28 mouse cellular contexts compared by ENCODE assay signal in genomic region chr1:97916971-97917234, GRCm38 (mm10).
DNase-seq lines count a peak whose midpoint lies in the region; ATAC-seq and TF ChIP-seq lines count a peak whose summit lies in the region.
"Had no signal": no experiment of that assay in that cellular context is flagged by ENCODE, and none has a peak within 500 bp of the region (broad histone marks: within the 10 kb centered on the region; RNA-seq: fewer than 3 reads in every experiment).

No protein-coding gene starts in this region.

- no peak overlapping the region for H3K4me2 ChIP-seq in hindbrain, embryonic 14.5 days (replicated peaks)
- H3K4me2 ChIP-seq in hindbrain, embryonic 16.5 days (ENCODE audit: low read length): no peak overlapping the region
- H3K4me2 ChIP-seq in hindbrain, embryonic 15.5 days: no peak overlapping the region
- H3K4me2 ChIP-seq in midbrain, postnatal 0 days (ENCODE audit: low read depth, low read length, poor library complexity, severe bottlenecking): no peak overlapping the region
- H3K4me2 ChIP-seq: embryonic facial prominence, embryonic 15.5 days; forebrain, embryonic 13.5 days; heart, embryonic 15.5 days; limb, embryonic 15.5 days; stomach, embryonic 15.5 days had no signal

- H3K9me3 ChIP-seq in hindbrain, embryonic 14.5 days (ENCODE audit: control insufficient read depth, low read length): no peaks in the 10 kb centered on the region
- no peaks in the 10 kb centered on the region for H3K9me3 ChIP-seq in hindbrain, embryonic 16.5 days (ENCODE audit: control insufficient read depth, low read length)
- H3K9me3 ChIP-seq in hindbrain, embryonic 15.5 days: no peaks in the 10 kb centered on the region
- H3K9me3 ChIP-seq in midbrain, postnatal 0 days (ENCODE audit: low read length): no peaks in the 10 kb centered on the region
- H3K9me3 ChIP-seq: embryonic facial prominence, embryonic 10.5 days; embryonic facial prominence, embryonic 15.5 days; forebrain, embryonic 13.5 days; heart, embryonic 10.5 days; heart, embryonic 15.5 days; limb, embryonic 10.5 days; limb, embryonic 15.5 days; stomach, embryonic 15.5 days had no signal

- 78% methylated on average over 2 of the region's 2 CpGs for WGBS in hindbrain, embryonic 14.5 days
- 70% methylated on average over 2 of the region's 2 CpGs for WGBS in hindbrain, embryonic 16.5 days
- 73% methylated on average over 2 of the region's 2 CpGs for WGBS in hindbrain, embryonic 15.5 days
- WGBS in midbrain, postnatal 0 days: 61% methylated on average over 2 of the region's 2 CpGs

- no peak overlapping the region for H3K4me3 ChIP-seq in hindbrain, embryonic 14.5 days (replicated peaks; ENCODE audit: low read length)
- H3K4me3 ChIP-seq in hindbrain, embryonic 16.5 days (ENCODE audit: low read length): no peak overlapping the region
- no peak overlapping the region for H3K4me3 ChIP-seq in hindbrain, embryonic 15.5 days
- no peak overlapping the region for H3K4me3 ChIP-seq in midbrain, postnatal 0 days (ENCODE audit: low read depth, low read length)
- H3K4me3 ChIP-seq: embryonic facial prominence, embryonic 10.5 days; embryonic facial prominence, embryonic 15.5 days; forebrain, embryonic 13.5 days; heart, embryonic 10.5 days; heart, embryonic 15.5 days; limb, embryonic 10.5 days; limb, embryonic 15.5 days; myocyte; stomach, embryonic 15.5 days had no signal

- no peak for DNase-seq in hindbrain, embryonic 14.5 days (ENCODE audit: low spot score)
- DNase-seq in brain, adult 2 months (ENCODE audit: low read depth, low spot score): peak; percentile 30
- DNase-seq in midbrain, postnatal 0 days (ENCODE audit: low spot score): no peak
- DNase-seq in adrenal gland, postnatal 10 days: no peak
- DNase-seq: adrenal gland, postnatal 36 days; B cell, adult 2 months; cerebellum, adult 2 months; cerebellum, postnatal 25 days; gastrocnemius, postnatal 14 days; kidney, adult 11 months; kidney, postnatal 25 days; lung, adult 2 months; lung, postnatal 10 days; right cerebral cortex, postnatal 25 days had no signal

- H3K9ac ChIP-seq in hindbrain, embryonic 14.5 days: no peak overlapping the region
- H3K9ac ChIP-seq in hindbrain, embryonic 16.5 days (ENCODE audit: low read depth, low read length): no peak overlapping the region
- no peak overlapping the region for H3K9ac ChIP-seq in hindbrain, embryonic 15.5 days
- H3K9ac ChIP-seq in midbrain, postnatal 0 days (replicated peaks; ENCODE audit: low read length, poor library complexity, severe bottlenecking): no peak overlapping the region
- H3K9ac ChIP-seq: embryonic facial prominence, embryonic 15.5 days; forebrain, embryonic 13.5 days; heart, embryonic 15.5 days; limb, embryonic 15.5 days; liver, embryonic 14.5 days; stomach, embryonic 15.5 days had no signal

- TF ChIP-seq CTCF in midbrain, postnatal 0 days (IDR thresholded peaks at IDR 0.05): 0 out of 2 replicates have a peak, but pooled peaks have one; percentile 15

- H3K27ac ChIP-seq in hindbrain, embryonic 14.5 days: peak overlapping the region; percentile 60; the same call in 1 of the 2 replicates
- no peak overlapping the region for H3K27ac ChIP-seq in hindbrain, embryonic 16.5 days (ENCODE audit: low read depth, low read length)
- 0 out of 2 replicates have a peak overlapping the region, but pooled peaks have one; percentile 12 for H3K27ac ChIP-seq in hindbrain, embryonic 15.5 days (replicated peaks)
- peak overlapping the region; percentile 63 for H3K27ac ChIP-seq in midbrain, postnatal 0 days (ENCODE audit: low read depth, low read length)
- H3K27ac ChIP-seq: embryonic facial prominence, embryonic 10.5 days; embryonic facial prominence, embryonic 15.5 days; forebrain, embryonic 13.5 days; heart, embryonic 10.5 days; heart, embryonic 15.5 days; limb, embryonic 10.5 days; limb, embryonic 15.5 days; liver, embryonic 14.5 days; macrophage; stomach, embryonic 15.5 days had no signal

- ATAC-seq in hindbrain, embryonic 14.5 days (ENCODE audit: low FRiP score): no peak
- ATAC-seq in hindbrain, embryonic 16.5 days: no peak
- ATAC-seq in hindbrain, embryonic 15.5 days (ENCODE audit: low FRiP score, low read depth): no peak
- ATAC-seq in midbrain, postnatal 0 days (ENCODE audit: low FRiP score): peak; percentile 69; the same call in 1 of the 2 replicates
- ATAC-seq: forebrain, embryonic 13.5 days; inflammation-experienced regulatory T-cells, adult 6 months had no signal

- H3K27me3 ChIP-seq in hindbrain, embryonic 14.5 days (ENCODE audit: control insufficient read depth, insufficient read depth, low read length): no peaks in the 10 kb centered on the region
- H3K27me3 ChIP-seq in hindbrain, embryonic 16.5 days (replicated peaks; ENCODE audit: control insufficient read depth, insufficient read depth, low read length): no peaks in the 10 kb centered on the region
- no peaks in the 10 kb centered on the region for H3K27me3 ChIP-seq in hindbrain, embryonic 15.5 days
- no peaks in the 10 kb centered on the region for H3K27me3 ChIP-seq in midbrain, postnatal 0 days (ENCODE audit: insufficient read depth, low read length)
- H3K27me3 ChIP-seq: embryonic facial prominence, embryonic 15.5 days; forebrain, embryonic 13.5 days; heart, embryonic 15.5 days; limb, embryonic 15.5 days; stomach, embryonic 15.5 days had no signal

- peaks cover 2% of the 10 kb centered on the region; the same call in 1 of the 2 replicates for H3K4me1 ChIP-seq in hindbrain, embryonic 14.5 days (replicated peaks; ENCODE audit: control insufficient read depth, insufficient read depth, low read length)
- no peaks in the 10 kb centered on the region for H3K4me1 ChIP-seq in hindbrain, embryonic 16.5 days (ENCODE audit: control insufficient read depth, insufficient read depth, low read depth, low read length)
- H3K4me1 ChIP-seq in hindbrain, embryonic 15.5 days (replicated peaks): peaks cover 10% of the 10 kb centered on the region; the same call in 1 of the 2 replicates
- H3K4me1 ChIP-seq in midbrain, postnatal 0 days (ENCODE audit: insufficient read depth, low read length): no peaks in the 10 kb centered on the region; the same call in 1 of the 2 replicates
- H3K4me1 ChIP-seq: heart, embryonic 10.5 days; limb, embryonic 10.5 days; stomach, embryonic 15.5 days had no signal

- H3K36me3 ChIP-seq in hindbrain, embryonic 14.5 days (replicated peaks; ENCODE audit: control insufficient read depth, insufficient read depth): no peaks in the 10 kb centered on the region
- H3K36me3 ChIP-seq in hindbrain, embryonic 16.5 days (ENCODE audit: control insufficient read depth, insufficient read depth, low read length): no peaks in the 10 kb centered on the region
- no peaks in the 10 kb centered on the region for H3K36me3 ChIP-seq in hindbrain, embryonic 15.5 days
- H3K36me3 ChIP-seq in midbrain, postnatal 0 days (ENCODE audit: insufficient read depth, low read length): no peaks in the 10 kb centered on the region
- H3K36me3 ChIP-seq: embryonic facial prominence, embryonic 10.5 days; embryonic facial prominence, embryonic 15.5 days; limb, embryonic 10.5 days; limb, embryonic 15.5 days; stomach, embryonic 15.5 days had no signal
